Mouse (Mus musculus): ENCODE measurements at regions not wholly inside any gene's neighbourhood (a gene's known extent, or its start where the extent isn't known, plus 50 kb on each side); places are given as distances from the start of the nearest gene placed in this dataset.

- TF ChIP-seq POLR2A (IDR thresholded peaks at IDR 0.05; ENCODE audit: insufficient read length, low read depth), result no peak
- no peak for TF ChIP-seq CEBPB (IDR thresholded peaks at IDR 0.05; ENCODE audit: insufficient read depth, poor library complexity, severe bottlenecking)
Observed at GRCm38 (mm10) chr12:107753536-107753935, 249.9 kb downstream of the Bcl11b start.
